Mouse (Mus musculus) skeletal muscle tissue, adult 2 months (tissue): Measurements from ENCODE around the gene Nxph1.

ENCODE experiments used
- DNase-seq: peaks from one replicate; pipeline ENCODE4 v3.0.0-alpha.2; 2012; ENCODE audit warnings: low read depth, low spot score

Nxph1 gene

DNA sequence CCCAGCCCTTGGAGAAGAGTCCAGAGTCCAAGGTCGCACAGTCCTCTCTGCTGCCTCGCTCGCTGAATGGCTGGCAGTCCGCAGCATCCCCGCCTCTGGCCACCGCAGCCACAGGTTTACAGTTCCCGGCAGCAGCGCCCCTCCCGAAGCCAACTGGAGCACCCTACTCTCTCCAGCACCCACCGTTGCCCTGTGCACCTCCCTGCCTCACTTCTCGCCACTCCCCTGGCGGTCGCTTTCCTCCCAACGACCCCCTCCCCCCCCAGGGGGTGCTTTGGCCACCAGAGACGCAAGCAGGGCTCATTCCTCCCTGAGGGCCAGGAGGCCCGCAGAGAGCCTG lies at the start of gene Nxph1:
Gene Nxph1, plus strand, starts transcription at position 301 of the 340 bp plus-strand sequence.
- DNase-seq = no peak

DNA sequence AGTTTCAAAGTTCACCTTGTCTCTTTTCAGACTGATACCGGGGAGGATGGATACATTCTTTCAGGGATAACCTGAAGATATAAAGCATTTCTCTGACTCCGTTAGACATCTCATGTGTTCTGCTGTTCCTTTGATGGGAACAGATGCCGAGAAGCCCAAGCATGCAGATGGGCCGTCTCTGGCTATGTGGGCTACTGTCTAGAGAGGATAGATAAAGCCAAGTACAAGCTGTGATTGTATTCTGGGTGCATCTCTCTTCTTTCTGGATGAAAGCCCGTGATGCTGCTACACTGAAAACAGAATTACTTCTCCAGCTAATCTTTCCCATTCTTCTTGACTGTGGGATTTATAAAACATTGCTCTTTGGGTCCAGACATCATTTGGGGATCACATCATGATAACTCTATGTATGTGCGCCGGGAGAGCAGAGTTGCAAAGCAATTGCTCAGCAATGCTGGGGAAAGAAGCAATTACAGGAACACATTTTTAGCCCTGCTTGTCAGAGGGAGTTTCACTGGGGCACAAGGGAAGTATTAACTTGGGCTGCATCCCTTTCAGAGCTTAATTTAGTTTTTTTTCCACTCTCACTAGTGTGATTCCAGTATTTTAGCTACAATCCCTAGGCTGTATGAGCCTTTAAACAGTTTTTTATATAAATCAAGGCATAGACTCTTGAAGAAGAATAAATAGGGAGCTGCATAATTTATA lies 48.1 kb upstream of the Nxph1 start:
- DNase-seq = no peak

DNA sequence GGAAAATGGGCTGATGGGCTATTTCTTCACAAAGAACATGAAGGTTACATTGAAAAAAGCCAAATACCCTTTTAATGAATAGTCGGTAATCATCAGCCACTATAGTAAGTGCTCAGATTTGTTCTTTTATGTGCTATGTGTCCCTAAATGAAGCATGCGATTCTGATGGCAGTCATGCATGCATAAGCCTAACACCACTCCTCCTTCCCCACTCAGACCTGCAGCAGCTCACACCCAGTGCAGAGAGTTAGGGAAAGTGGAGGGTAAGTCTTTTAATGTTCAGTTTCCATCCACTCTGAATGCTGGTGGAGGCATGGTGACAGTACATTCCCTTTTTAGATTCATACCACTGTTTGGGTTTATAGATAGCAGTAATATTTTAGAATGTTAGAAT lies 47.5 kb upstream of the Nxph1 start:
- no peak for DNase-seq

DNA sequence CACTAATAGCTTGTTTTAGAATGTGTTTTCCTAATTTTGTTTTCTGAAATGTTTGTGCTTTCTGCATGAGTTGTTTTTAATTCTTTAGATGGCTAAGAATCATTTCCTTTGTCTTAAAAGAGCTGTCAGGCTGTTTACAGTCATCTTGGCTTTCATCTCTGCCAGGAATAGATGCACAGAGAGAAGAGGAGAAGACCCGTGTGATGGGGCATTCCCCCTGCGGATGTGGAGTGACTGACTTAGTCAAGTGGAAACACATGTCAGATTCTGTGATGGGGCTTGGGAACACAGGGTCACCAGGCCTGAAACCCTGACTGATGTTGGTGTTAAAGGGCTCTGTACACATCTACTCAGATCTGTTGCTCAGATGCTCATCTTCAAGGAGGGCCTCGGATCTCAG lies 40.3 kb upstream of the Nxph1 start:
- no peak for DNase-seq

DNA sequence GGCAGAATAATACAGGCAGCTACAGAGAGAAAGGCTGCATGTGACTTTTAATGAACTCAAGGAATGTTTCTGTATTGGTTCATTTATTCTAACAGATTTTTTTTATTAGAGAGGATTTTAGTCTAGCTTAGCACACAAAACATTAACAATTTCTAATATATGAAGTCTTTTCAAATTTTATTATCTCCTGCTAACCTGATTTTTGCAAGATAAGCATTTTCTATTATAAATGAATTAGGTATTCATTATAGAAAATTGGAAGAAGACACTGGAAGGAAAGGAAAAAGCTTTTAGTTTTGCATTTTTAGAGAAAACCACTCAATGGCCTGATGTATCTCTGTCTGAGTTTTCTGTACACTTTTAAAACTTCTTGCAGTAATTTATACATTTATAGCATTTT lies 34.8 kb upstream of the Nxph1 start:
- DNase-seq = no peak

- DNase-seq = no peak
These were observed 33.5 kb upstream of the Nxph1 start for GRCm38 (mm10) chr6:8914682-8915081.

DNA sequence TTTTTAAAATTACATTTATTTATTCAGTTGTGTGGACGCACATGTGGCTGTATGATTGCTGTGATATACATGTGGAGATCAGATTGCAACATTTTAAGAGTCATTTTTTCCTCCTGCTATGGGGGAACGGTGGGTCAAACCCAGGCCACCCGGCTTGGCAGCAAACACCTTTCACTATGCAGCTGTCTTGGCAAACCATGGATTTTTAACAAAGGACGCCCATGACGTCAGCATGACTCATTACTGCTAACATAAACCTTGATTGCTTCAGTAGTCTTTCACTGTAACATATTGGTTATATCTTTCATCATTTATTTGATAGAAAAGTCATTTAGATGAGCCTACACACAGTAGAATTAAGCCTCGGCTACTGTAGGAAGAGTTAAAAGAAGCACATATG lies 23.8 kb upstream of the Nxph1 start:
- DNase-seq = no peak

DNA sequence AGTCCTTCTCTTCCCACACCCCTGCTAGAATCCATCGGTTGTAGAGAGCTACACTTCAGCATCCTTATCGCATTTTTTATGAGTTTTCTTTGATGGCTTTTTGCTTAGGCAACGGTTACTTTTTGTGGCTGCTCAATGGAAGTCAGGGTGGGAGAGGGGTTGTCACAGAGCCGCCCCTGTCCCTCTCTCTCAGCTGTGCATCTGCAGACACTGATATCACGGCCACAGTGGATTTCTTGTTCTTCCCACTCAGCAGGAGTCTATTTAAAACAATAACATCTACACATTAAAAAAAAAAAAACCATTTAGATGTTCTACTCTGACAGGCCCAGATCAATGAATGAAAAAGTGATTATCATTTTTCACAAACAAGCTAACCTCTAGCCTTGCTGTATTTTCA lies 13.0 kb upstream of the Nxph1 start:
- DNase-seq = no peak

DNA sequence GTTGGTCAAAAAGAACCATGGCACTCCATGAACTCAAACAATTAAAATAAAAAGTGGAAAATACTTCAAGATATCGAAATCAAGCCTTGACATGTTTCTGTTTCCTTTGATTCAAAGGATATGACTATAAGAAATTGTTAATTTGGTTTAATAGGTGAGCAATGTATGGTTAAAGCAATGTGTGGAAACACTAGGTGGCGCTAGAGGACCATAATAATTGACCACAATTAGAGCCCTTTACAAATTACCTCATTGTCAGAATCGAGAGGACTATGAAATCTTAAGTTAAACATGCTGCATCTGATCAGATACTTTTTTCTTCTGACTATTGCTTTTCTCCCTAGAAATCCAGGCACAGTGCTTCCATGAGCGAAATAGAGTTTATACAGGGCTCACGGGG lies 12.5 kb upstream of the Nxph1 start:
- peak; percentile 14 for DNase-seq

GRCm38 (mm10) chr6:8936168-8936567 lies 12.1 kb upstream of the Nxph1 start:
- DNase-seq = no peak

- no peak for DNase-seq
These were observed 510 bp downstream of the Nxph1 start for GRCm38 (mm10) chr6:8948471-8949411.

GRCm38 (mm10) chr6:8949665-8950201 lies 1.5 kb downstream of the Nxph1 start:
- no peak for DNase-seq

DNA sequence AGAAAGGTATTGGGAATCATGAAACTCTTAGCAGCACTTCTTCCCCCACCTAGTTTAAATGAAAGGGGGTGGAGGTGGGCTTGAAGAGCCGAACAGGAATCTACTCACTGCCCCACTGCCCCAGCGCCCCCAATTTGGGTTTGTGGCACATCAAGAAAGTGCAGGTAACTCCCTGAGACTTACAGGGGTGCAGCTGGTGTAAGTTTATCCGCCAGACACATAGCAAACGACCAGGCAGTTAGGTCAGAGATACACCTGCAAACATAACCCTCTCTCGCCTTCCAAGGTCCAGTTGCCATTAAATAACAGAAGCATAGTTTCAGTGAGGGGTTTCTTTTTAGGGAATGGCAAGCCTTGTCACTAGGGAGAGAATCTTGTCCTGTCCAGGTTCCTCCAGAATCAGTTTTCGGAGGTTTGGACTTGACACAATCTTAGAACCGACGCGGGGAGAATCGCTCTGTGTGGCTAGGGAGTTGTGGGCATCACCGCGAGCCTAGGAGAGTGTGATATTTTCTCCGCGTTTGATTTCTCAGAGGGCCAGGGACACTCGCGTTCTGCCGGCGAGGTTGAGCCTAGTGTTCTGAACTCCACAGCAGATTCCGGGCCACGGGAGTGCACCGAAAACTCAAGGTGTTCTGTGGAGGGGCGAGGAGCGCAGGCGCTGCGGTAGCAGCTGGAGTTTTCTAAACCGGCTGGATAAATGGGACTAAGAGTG lies 2.5 kb downstream of the Nxph1 start:
- DNase-seq = no peak

DNA sequence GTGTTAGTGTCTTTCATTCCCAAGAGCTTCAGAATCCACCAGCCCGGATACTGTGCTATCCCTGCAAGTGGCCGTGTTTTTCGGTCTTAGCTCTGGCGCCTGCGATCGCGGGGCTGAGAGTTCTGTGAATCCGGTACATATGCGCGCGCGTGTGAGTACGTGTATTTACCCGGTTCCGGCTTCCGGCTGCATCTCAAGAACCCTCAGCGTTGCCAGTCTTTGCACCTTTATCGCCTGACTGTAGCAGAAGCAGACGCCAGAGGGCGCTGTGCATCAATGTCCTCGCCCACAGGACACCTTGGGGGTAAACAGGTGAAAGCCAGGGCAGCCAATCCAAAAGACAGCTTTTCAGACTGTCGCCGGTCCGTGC lies 3.1 kb downstream of the Nxph1 start:
- DNase-seq = no peak

DNA sequence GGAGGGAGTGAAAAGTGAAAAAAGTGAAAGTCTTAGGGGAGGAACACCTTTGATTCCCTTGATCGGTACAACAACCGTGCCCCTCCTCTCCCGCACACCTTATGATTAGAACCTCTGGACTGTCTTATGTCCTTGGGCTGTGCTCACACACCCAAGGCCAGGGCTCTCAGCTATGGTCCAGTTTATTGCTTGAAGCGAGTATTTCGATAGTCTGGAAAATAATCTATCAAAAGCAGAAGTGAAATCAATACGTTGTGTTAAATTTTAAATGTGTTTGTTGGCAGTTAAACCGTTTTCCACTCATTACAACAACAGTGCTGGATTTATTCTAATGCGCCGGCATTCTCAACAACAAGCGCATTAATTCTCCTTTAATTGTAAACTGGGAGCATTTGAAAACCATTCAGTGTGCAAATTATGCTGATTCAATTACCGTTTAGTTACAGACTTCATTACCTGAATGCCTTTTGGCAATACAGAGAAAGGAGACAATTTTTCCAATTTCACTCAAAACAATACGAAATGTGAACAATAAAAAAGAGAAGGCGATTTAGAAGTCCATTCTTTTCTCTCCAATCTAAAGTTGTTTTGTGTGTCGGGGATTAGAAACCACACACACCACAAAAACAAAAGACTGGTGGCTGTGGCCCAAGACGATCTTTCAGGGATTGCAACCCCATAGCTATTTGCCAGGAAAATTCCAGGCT lies 3.8 kb downstream of the Nxph1 start:
- no peak for DNase-seq

GRCm38 (mm10) chr6:8955817-8956529 lies 7.7 kb downstream of the Nxph1 start:
- no peak for DNase-seq

DNA sequence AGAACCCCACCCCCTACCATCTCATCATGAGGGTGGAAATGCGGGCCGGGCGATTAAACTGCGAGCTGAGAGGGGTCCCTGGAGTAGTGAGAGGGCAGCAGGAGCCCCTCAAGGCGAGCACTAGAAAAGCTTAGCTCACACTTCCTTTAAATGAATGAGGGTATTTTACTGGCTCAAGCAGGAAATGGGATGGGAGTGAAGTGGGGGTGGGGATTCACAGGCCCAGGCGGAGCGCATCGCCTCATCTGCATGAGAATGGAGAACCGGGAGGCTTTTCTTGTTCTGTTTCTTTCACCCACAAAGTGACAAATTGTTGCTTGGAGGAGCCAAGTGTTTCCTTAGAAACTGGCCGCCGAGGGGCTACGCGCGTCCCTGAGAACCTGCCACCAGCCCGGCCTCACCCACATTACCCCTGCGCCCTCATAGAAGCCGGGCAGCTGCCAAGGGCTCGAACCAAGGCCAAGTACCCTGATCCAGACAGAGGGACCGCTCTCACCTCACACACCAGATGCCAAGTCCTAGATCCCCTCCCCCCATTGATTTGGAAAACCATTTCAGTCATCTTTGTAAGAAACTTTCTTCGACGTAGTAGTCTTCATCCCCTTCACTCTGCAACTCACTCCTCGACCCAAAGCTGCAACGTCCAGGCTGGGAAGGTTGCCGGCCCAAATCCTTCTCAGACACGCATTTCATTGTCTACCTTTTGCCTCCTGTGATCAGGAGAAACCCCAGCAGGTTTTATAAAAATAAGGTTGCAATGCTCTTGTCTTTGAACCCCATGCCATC lies 8.7 kb downstream of the Nxph1 start:
- no peak for DNase-seq

- DNase-seq = no peak
These were observed 9.3 kb downstream of the Nxph1 start for GRCm38 (mm10) chr6:8957529-8957887.

DNA sequence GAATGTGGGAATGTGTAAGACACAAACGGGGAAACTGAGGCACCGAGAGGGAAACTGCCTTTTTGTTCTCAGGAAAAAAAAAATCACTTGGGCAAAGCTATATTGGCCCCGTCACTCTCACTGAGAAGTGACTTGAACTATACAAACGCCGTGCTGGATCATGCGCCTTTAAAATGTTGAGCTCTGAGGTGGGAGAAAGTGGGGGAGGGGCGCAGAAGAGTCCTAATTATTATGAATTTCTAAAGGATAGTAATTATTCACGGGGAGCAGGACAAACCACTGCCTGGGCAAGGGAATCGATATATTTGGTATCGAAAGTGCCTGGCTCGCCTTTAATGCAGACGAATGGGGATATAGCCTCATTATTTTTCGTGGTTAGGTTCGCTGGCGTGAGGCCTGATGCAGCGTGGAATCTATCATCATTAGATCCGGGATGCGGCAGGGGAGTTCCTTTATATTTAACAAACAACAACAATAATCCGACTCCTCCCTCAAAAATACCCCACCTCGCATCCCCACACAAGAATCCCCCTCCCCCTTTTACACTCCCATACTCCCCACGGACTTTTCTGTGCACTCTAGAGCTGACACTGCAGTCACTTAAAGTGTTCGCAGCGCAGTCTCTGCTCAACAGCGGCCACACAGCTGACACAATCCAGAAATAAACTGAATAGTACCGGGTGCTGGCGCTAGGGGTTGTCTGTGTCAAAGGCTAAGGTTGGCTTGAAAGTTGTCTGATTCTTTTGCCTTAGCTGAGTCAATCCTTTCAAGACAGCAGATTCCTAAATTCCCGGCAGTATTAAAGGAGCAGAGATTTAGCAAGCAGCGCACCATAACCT lies 10.1 kb downstream of the Nxph1 start:
- DNase-seq = no peak
